Mouse (Mus musculus) kidney, embryonic 16.5 days (tissue): Measurements from ENCODE around the gene Gng4. TPM values are rescaled to one million over a fixed set of nuclear protein-coding genes. Genes with fewer than 3 reads are reported as not detected.

ENCODE experiments used
- ATAC-seq: fragments of 200-750 bp; cut with Nextera tagmentation; 2 replicates; pipeline ENCODE4 v1.8.0; 2017; ENCODE audit warnings: moderate TSS enrichment; ENCODE audit not compliant: low FRiP score, low TSS enrichment
- H3K27ac ChIP-seq: fragments of 300-500 bp; sonication (generic); 2 replicates; pipeline ENCODE4 v1.5.1; 2014; ENCODE audit warnings: low read length
- H3K27me3 ChIP-seq: fragments of 300-500 bp; sonication (generic); 2 replicates; pipeline ENCODE4 v1.6.1; 2014; ENCODE audit warnings: low read length, control low read depth, mixed read lengths; ENCODE audit not compliant: insufficient read depth
- H3K36me3 ChIP-seq: fragments of 300-500 bp; sonication (generic); 2 replicates; pipeline ENCODE4 v1.6.1; 2014; ENCODE audit warnings: low read length, control low read depth, mixed read lengths; ENCODE audit not compliant: insufficient read depth
- H3K4me1 ChIP-seq: fragments of 300-500 bp; sonication (generic); 2 replicates; pipeline ENCODE4 v1.6.1; 2014; ENCODE audit warnings: low read length, control low read depth, mixed read lengths; ENCODE audit not compliant: insufficient read depth
- H3K4me2 ChIP-seq: fragments of 300-500 bp; sonication (generic); replicated peaks from 2 replicates; pipeline ENCODE4 v1.6.1; 2014; ENCODE audit warnings: low read depth, low read length
- H3K4me3 ChIP-seq: fragments of 300-500 bp; sonication (generic); 2 replicates; pipeline ENCODE4 v1.5.1; 2014; ENCODE audit warnings: mild to moderate bottlenecking, low read length
- H3K9ac ChIP-seq: fragments of 300-500 bp; sonication (generic); replicated peaks from 2 replicates; pipeline ENCODE4 v1.6.1; 2014; ENCODE audit warnings: low read length
- H3K9me3 ChIP-seq: fragments of 300-500 bp; sonication (generic); 2 replicates; pipeline ENCODE4 v1.6.1; 2016; ENCODE audit warnings: low read length, control low read depth
- WGBS: fragments of 180-500 bp; shearing (Covaris S2); extraction: QIAGEN DNeasy Blood & Tissue Kit; methylation state at CpG from one replicate; pipeline ENCODE4 v1.1.7; 2014; 5-methylcytosine and 5-hydroxymethylcytosine counted together
- polyA plus RNA-seq: library from polyadenylated mRNA; unstranded; fragments of >200 nt; fragmentation: Nextera tagmentation; extraction: Ambion mirVana; gene quantifications from 2 replicates; pipeline ENCODE4 v1.2.1, GENCODE M21; 2015

The Gng4 gene
- polyA plus RNA-seq, 1 experiment from 2014 or later: 0.70 TPM

DNA sequence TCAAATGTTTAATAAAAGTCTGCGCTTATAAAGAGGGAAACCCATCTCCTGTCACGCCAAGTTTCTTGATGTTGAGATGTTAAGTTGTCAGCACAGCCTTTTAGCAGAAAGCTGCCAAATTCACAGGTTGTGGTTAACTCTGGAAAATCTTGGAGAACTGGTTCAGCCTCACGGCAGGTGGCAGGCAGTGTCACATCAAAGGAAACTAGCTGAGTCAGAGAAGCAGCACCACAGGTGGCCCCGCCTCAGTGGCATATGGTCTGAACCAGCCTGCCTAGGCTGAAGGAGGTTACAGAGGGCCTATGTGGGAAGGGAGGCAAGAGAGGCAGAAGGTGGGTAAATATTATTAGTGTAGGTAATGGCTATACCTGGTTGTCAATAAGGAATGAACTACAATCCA is 61.2 kb downstream of the Gng4 start:
- no peaks in the 10 kb centered on the region for H3K36me3 ChIP-seq
- ATAC-seq: no peak
- no peak overlapping the region for H3K9ac ChIP-seq
- 33% methylated on average over 4 of the region's 4 CpGs for WGBS
- H3K4me1 ChIP-seq: no peaks in the 10 kb centered on the region
- H3K4me3 ChIP-seq: no peak overlapping the region
- no peak overlapping the region for H3K4me2 ChIP-seq
- no peaks in the 10 kb centered on the region for H3K9me3 ChIP-seq
- H3K27me3 ChIP-seq: no peaks in the 10 kb centered on the region
- H3K27ac ChIP-seq: no peak overlapping the region

DNA sequence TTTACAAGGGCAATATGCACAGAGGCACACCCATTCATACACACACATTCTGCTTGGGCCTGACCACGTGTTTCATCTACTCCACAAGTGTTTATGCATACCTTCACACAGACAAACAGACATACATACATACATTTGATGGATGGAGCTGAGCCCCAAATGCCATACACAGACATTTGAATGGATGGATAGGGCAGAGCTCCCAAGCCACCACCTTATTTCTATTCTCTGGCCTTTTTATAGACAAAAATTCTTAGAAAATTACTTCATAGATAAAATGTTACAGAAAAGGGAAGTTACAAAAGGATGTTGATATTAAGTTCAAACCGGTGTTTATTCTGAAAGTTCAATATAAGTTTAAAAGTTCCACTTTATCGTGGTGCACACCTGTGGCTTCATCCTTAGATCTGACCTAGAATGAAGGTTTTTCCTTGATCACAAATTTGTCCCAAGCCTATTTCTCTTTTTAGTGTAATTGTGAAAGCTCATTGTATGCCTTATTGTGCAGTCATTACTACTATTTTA is 63.3 kb downstream of the Gng4 start:
- no peak overlapping the region for H3K27ac ChIP-seq
- no peak overlapping the region for H3K9ac ChIP-seq
- H3K4me3 ChIP-seq: no peak overlapping the region
- no peaks in the 10 kb centered on the region for H3K9me3 ChIP-seq
- no peaks in the 10 kb centered on the region for H3K4me1 ChIP-seq
- H3K36me3 ChIP-seq: no peaks in the 10 kb centered on the region
- WGBS: 74% methylated on average over 3 of the region's 3 CpGs
- ATAC-seq: no peak
- H3K27me3 ChIP-seq: no peaks in the 10 kb centered on the region
- H3K4me2 ChIP-seq: no peak overlapping the region

DNA sequence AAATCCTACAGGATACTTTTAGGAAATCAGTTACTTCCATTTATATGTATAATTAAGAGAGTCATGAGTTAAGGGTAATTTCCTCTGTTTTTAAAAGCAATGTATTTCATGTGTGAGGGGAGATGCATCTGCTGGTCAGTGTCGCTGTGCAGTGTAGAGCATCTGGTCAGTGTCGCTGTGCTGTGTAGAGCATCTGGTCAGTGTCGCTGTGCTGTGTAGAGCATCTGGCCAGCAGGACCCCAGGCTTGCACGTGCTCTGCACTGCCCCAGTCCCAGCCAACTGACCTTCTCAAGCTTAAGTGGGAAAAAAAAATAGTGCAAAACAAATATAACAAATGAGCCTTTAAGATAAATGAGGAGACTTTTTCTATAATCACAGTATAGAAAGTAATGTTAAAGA is 73.3 kb downstream of the Gng4 start:
- no peak overlapping the region for H3K27ac ChIP-seq
- no peak overlapping the region for H3K4me2 ChIP-seq
- H3K4me3 ChIP-seq: no peak overlapping the region
- H3K4me1 ChIP-seq: no peaks in the 10 kb centered on the region
- no peaks in the 10 kb centered on the region for H3K27me3 ChIP-seq
- no peak overlapping the region for H3K9ac ChIP-seq
- no peak for ATAC-seq
- H3K36me3 ChIP-seq: no peaks in the 10 kb centered on the region
- WGBS: 33% methylated on average over 4 of the region's 4 CpGs
- H3K9me3 ChIP-seq: no peaks in the 10 kb centered on the region

DNA sequence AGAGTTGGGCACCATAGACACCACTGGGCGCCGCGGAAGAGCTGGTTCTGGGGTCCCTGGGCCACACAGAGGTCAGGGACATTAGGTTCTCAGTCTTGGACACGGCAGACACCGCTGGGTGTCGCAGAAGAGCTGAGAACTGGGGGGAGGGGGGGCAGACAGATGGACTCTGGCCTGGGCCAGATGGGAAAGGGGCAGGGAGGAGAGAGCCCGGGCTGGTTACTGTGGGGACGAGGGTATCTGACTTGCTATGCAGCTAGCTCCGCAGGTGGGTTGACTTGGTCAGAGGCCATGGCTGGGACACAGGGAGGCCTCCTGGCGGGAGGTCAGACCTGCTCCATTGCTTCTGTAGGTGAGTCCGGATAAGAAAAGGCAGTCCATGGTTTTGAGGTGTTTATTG is 78.5 kb downstream of the Gng4 start:
- no peaks in the 10 kb centered on the region for H3K36me3 ChIP-seq
- no peak overlapping the region for H3K9ac ChIP-seq
- peak; percentile 19; the same call in 1 of the 2 replicates for ATAC-seq
- H3K27ac ChIP-seq: no peak overlapping the region
- no peaks in the 10 kb centered on the region for H3K27me3 ChIP-seq
- WGBS: 59% methylated on average over 11 of the region's 11 CpGs
- no peak overlapping the region for H3K4me3 ChIP-seq
- no peak overlapping the region for H3K4me2 ChIP-seq
- H3K4me1 ChIP-seq: no peaks in the 10 kb centered on the region
- no peaks in the 10 kb centered on the region for H3K9me3 ChIP-seq

DNA sequence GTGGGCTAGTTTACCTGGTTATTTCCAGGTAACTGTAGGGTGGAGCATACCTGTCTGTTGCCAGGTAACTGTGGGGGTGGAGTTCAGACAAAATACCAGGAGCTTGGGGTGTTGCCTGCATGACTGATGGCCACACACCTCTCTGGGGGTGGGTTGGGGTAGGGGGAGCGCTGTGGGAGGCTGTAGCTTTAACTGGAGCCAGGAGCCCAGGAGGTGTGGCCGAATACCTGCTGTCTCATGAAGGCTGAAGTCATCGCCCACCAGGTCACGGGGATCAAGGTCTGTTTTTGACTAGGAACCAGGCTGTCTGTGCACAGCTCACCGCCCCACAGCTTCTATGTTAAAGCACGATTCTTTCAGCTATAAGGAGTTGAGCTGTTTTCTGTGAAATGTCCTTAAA is 79.1 kb downstream of the Gng4 start:
- Histone ChIP-seq H3K4me2 (no peak overlapping the region), H3K36me3 (no peaks in the 10 kb centered on the region), H3K9ac (no peak overlapping the region), H3K4me3 (no peak overlapping the region), H3K9me3 (no peaks in the 10 kb centered on the region), H3K27ac (no peak overlapping the region), H3K4me1 (no peaks in the 10 kb centered on the region), H3K27me3 (no peaks in the 10 kb centered on the region)
- ATAC-seq: peak; percentile 55
- 48% methylated on average over 6 of the region's 6 CpGs for WGBS

DNA sequence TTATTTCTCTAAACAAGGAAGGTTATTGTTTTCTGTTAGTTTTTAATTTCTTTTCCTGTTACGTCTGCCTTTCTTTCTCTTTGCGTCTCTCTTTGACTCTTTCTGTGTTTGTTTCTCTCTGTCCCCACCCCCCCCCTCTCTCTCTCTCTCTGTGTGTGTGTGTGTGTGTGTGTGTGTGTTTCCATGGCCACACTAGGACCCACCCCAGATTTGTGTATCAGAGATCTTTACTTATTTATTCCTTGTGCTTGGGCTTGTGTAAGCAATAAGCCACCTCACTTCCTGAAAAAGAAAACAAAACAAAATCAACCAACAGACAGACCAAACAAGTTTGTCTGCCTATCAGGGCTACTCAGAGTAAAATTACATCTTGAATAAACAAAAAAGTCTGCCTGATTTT is 82.5 kb downstream of the Gng4 start:
- WGBS: 88% methylated on average over 2 of the region's 2 CpGs
- no peak for ATAC-seq
- no peaks in the 10 kb centered on the region for H3K4me1 ChIP-seq
- H3K36me3 ChIP-seq: no peaks in the 10 kb centered on the region
- H3K27ac ChIP-seq: no peak overlapping the region
- no peaks in the 10 kb centered on the region for H3K9me3 ChIP-seq
- H3K27me3 ChIP-seq: no peaks in the 10 kb centered on the region
- no peak overlapping the region for H3K9ac ChIP-seq
- no peak overlapping the region for H3K4me2 ChIP-seq
- no peak overlapping the region for H3K4me3 ChIP-seq

DNA sequence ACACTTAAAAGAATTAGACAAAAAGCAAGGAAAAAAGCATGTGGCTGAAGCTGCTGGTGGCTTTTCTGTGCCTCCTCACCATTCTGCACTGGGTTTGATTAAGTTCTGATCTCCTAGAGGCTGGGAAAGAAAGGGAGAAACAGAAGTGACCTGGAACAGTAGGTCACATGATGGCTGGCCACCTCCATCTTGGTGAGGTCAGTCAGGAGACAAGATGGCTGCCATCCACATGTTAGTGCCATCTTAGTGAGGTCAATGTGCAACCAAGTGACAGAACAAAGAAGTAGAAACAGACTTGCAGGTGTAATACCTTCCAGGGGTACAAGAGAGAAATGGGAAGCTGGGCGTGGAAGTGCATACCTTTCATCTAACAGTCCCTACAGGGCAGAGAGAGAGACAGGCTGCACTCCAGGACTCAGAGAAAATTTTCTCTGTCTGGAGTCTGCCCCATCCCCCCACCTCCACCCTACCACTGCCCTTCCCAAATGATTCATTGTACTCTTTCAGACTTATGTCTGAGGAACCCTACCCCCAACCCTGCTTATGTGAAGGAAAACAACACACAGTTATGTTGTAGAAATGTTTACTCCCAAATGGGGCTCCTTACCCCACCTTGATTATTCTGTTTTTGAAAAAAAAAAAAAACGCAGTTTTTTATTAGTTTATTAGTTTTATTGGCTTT is 83.4 kb downstream of the Gng4 start:
- no peak overlapping the region for H3K4me2 ChIP-seq
- no peak overlapping the region for H3K4me3 ChIP-seq
- H3K36me3 ChIP-seq: no peaks in the 10 kb centered on the region
- 86% methylated on average over 2 of the region's 2 CpGs for whole genome bisulfite sequencing
- 0 out of 2 replicates have a peak, but pooled peaks have one; percentile 33 for ATAC-seq
- no peaks in the 10 kb centered on the region for H3K27me3 ChIP-seq
- no peaks in the 10 kb centered on the region for H3K9me3 ChIP-seq
- H3K27ac ChIP-seq: no peak overlapping the region
- H3K4me1 ChIP-seq: no peaks in the 10 kb centered on the region
- H3K9ac ChIP-seq: no peak overlapping the region

DNA sequence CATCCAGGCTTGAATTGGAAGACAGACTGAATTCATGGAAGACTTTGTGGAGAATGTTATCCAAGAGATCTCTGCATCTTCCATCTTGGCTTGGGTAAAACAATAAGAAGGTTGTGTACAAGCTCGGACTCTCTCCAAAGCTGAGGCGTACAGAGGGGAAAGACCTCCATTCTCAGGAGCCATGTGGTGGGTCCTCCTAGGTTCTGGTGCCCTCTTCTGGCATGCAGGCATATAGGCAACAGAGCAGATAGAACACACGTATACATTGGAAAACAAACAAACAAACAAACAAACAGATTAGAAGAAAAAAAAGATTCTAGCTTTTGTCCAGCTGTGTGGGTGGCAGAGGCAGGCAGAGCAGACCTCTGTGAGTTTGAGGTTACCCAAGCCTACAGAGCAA is 84.1 kb downstream of the Gng4 start:
- no peaks in the 10 kb centered on the region for H3K36me3 ChIP-seq
- H3K4me1 ChIP-seq: no peaks in the 10 kb centered on the region
- no peak overlapping the region for H3K4me2 ChIP-seq
- H3K9me3 ChIP-seq: no peaks in the 10 kb centered on the region
- H3K27ac ChIP-seq: no peak overlapping the region
- no peaks in the 10 kb centered on the region for H3K27me3 ChIP-seq
- no peak overlapping the region for H3K4me3 ChIP-seq
- WGBS: 13% methylated on average over 3 of the region's 3 CpGs
- ATAC-seq: peak; percentile 83; the same call in 1 of the 2 replicates
- H3K9ac ChIP-seq: no peak overlapping the region

Other genes with a start within 250 kb of the Gng4 start
- gene Lyst, start 193.7 kb upstream of the Gng4 start, polyA plus RNA-seq: 3.2 and 4.6 TPM in 2 replicates
- 39.8 and 46.3 TPM in 2 replicates for gene B3galnt2, start 170.4 kb downstream of the Gng4 start, polyA plus RNA-seq